Mouse (Mus musculus): ENCODE measurements at regions not wholly inside any gene's neighbourhood (a gene's known extent, or its start where the extent isn't known, plus 50 kb on each side); places are given as distances from the start of the nearest gene placed in this dataset.

GRCm38 (mm10) chr14:25050674-25051251, 408.2 kb upstream of the Zmiz1 start:
- Histone ChIP-seq H3K9me3 (no peaks in the 10 kb centered on the region), H3K4me2 (no peak overlapping the region), H3K4me3 (no peak overlapping the region), H3K36me3 (no peaks in the 10 kb centered on the region), H3K4me1 (peaks cover 35% of the 10 kb centered on the region), H3K27ac (peak overlapping the region; percentile 74; the same call in 1 of the 2 replicates), H3K9ac (no peak overlapping the region), H3K27me3 (no peaks in the 10 kb centered on the region)
- WGBS: 55% methylated on average over 12 of the region's 12 CpGs
- ATAC-seq (ENCODE audit: insufficient number of reproducible peaks, insufficient read depth, low FRiP score, low TSS enrichment, low read depth): no peak

GRCm38 (mm10) chr14:25052175-25052574, 406.8 kb upstream of the Zmiz1 start:
- Histone ChIP-seq H3K4me1 (peaks cover 34% of the 10 kb centered on the region), H3K4me3 (no peak overlapping the region), H3K4me2 (no peak overlapping the region), H3K27ac (peak overlapping the region; percentile 74), H3K27me3 (no peaks in the 10 kb centered on the region), H3K36me3 (no peaks in the 10 kb centered on the region), H3K9ac (no peak overlapping the region; the same call in 1 of the 2 replicates), H3K9me3 (no peaks in the 10 kb centered on the region)
- peak; percentile 32; the same call in 1 of the 2 replicates for ATAC-seq (ENCODE audit: insufficient number of reproducible peaks, insufficient read depth, low FRiP score, low TSS enrichment, low read depth)
- WGBS: 25% methylated on average over 9 of the region's 9 CpGs

GRCm38 (mm10) chr14:25059351-25059750, 399.6 kb upstream of the Zmiz1 start:
- H3K27ac ChIP-seq: no peak overlapping the region

GRCm38 (mm10) chr14:25060285-25060684, 398.7 kb upstream of the Zmiz1 start:
- Histone ChIP-seq H3K9ac (no peak overlapping the region), H3K4me3 (no peak overlapping the region), H3K27me3 (no peaks in the 10 kb centered on the region), H3K36me3 (no peaks in the 10 kb centered on the region), H3K27ac (no peak overlapping the region), H3K4me2 (no peak overlapping the region), H3K9me3 (no peaks in the 10 kb centered on the region), H3K4me1 (peaks cover 41% of the 10 kb centered on the region)
- 88% methylated on average over 7 of the region's 7 CpGs for WGBS
- no peak for ATAC-seq (ENCODE audit: insufficient number of reproducible peaks, insufficient read depth, low FRiP score, low TSS enrichment, low read depth)

More at GRCm38 (mm10) chr14:25059351-25059750, 399.6 kb upstream of the Zmiz1 start:
- H3K27me3 ChIP-seq: no peaks in the 10 kb centered on the region
- H3K4me3 ChIP-seq: no peak overlapping the region
- H3K4me2 ChIP-seq: no peak overlapping the region
- no peaks in the 10 kb centered on the region for H3K36me3 ChIP-seq
- peaks cover 32% of the 10 kb centered on the region for H3K4me1 ChIP-seq
- no peak for ATAC-seq (ENCODE audit: insufficient number of reproducible peaks, insufficient read depth, low FRiP score, low TSS enrichment, low read depth)
- 35% methylated on average over 7 of the region's 7 CpGs for WGBS
- H3K9me3 ChIP-seq: no peaks in the 10 kb centered on the region
- H3K9ac ChIP-seq: no peak overlapping the region

- no peaks in the 10 kb centered on the region for H3K36me3 ChIP-seq
- H3K27me3 ChIP-seq: no peaks in the 10 kb centered on the region
- H3K4me2 ChIP-seq: no peak overlapping the region
- no peak overlapping the region for H3K9ac ChIP-seq
- no peaks in the 10 kb centered on the region for H3K9me3 ChIP-seq
- H3K4me1 ChIP-seq: peaks cover 62% of the 10 kb centered on the region
- no peak overlapping the region for H3K27ac ChIP-seq
- no peak for ATAC-seq (ENCODE audit: insufficient number of reproducible peaks, insufficient read depth, low FRiP score, low TSS enrichment, low read depth)
- 64% methylated on average over 5 of the region's 5 CpGs for WGBS
- no peak overlapping the region for H3K4me3 ChIP-seq
Observed at GRCm38 (mm10) chr14:25063090-25063489, 395.9 kb upstream of the Zmiz1 start.

GRCm38 (mm10) chr14:25064190-25064947, 394.6 kb upstream of the Zmiz1 start:
- no peak overlapping the region for H3K4me2 ChIP-seq
- peaks cover 56% of the 10 kb centered on the region for H3K4me1 ChIP-seq
- no peaks in the 10 kb centered on the region for H3K36me3 ChIP-seq
- H3K9ac ChIP-seq: peak overlapping the region; percentile 12; the same call in 1 of the 2 replicates
- no peak for ATAC-seq (ENCODE audit: insufficient number of reproducible peaks, insufficient read depth, low FRiP score, low TSS enrichment, low read depth)
- peak overlapping the region; percentile 57 for H3K27ac ChIP-seq
- no peaks in the 10 kb centered on the region for H3K27me3 ChIP-seq
- no peaks in the 10 kb centered on the region for H3K9me3 ChIP-seq
- 20% methylated on average over 8 of the region's 8 CpGs for WGBS
- H3K4me3 ChIP-seq: no peak overlapping the region

GRCm38 (mm10) chr14:25067435-25067834, 391.6 kb upstream of the Zmiz1 start:
- H3K4me2 ChIP-seq: no peak overlapping the region
- WGBS: 53% methylated on average over 5 of the region's 5 CpGs
- peaks cover 66% of the 10 kb centered on the region for H3K4me1 ChIP-seq
- no peak overlapping the region for H3K4me3 ChIP-seq
- H3K9me3 ChIP-seq: no peaks in the 10 kb centered on the region
- ATAC-seq (ENCODE audit: insufficient number of reproducible peaks, insufficient read depth, low FRiP score, low TSS enrichment, low read depth): no peak
- no peak overlapping the region for H3K27ac ChIP-seq
- no peak overlapping the region for H3K9ac ChIP-seq
- H3K36me3 ChIP-seq: no peaks in the 10 kb centered on the region
- no peaks in the 10 kb centered on the region for H3K27me3 ChIP-seq

- Histone ChIP-seq H3K9ac (no peak overlapping the region), H3K4me3 (no peak overlapping the region), H3K4me2 (no peak overlapping the region), H3K27me3 (no peaks in the 10 kb centered on the region), H3K9me3 (no peaks in the 10 kb centered on the region), H3K27ac (no peak overlapping the region), H3K4me1 (peaks cover 62% of the 10 kb centered on the region), H3K36me3 (no peaks in the 10 kb centered on the region)
- 59% methylated on average over 8 of the region's 8 CpGs for WGBS
- no peak for ATAC-seq (ENCODE audit: insufficient number of reproducible peaks, insufficient read depth, low FRiP score, low TSS enrichment, low read depth)
Observed at GRCm38 (mm10) chr14:25068430-25068829, 390.6 kb upstream of the Zmiz1 start.

GRCm38 (mm10) chr14:25073143-25073542, 385.8 kb upstream of the Zmiz1 start:
- Histone ChIP-seq H3K4me3 (no peak overlapping the region), H3K27me3 (no peaks in the 10 kb centered on the region), H3K36me3 (no peaks in the 10 kb centered on the region), H3K9ac (no peak overlapping the region), H3K4me1 (peaks cover 18% of the 10 kb centered on the region), H3K27ac (no peak overlapping the region), H3K4me2 (no peak overlapping the region), H3K9me3 (no peaks in the 10 kb centered on the region)
- no peak for ATAC-seq (ENCODE audit: insufficient number of reproducible peaks, insufficient read depth, low FRiP score, low TSS enrichment, low read depth)
- WGBS: 39% methylated on average over 5 of the region's 5 CpGs

GRCm38 (mm10) chr14:25074022-25074800, 384.8 kb upstream of the Zmiz1 start:
- no peak overlapping the region for H3K4me2 ChIP-seq
- no peak for ATAC-seq (ENCODE audit: insufficient number of reproducible peaks, insufficient read depth, low FRiP score, low TSS enrichment, low read depth)
- H3K27ac ChIP-seq: no peak overlapping the region
- 0 out of 2 replicates have a peak, but pooled peaks cover 14% of the 10 kb centered on the region for H3K4me1 ChIP-seq
- no peak overlapping the region for H3K9ac ChIP-seq
- H3K4me3 ChIP-seq: no peak overlapping the region
- 88% methylated on average over 9 of the region's 9 CpGs for WGBS
- H3K27me3 ChIP-seq: no peaks in the 10 kb centered on the region
- no peaks in the 10 kb centered on the region for H3K36me3 ChIP-seq
- no peaks in the 10 kb centered on the region for H3K9me3 ChIP-seq

GRCm38 (mm10) chr14:25074891-25075290, 384.1 kb upstream of the Zmiz1 start:
- H3K27me3 ChIP-seq: no peaks in the 10 kb centered on the region
- H3K36me3 ChIP-seq: no peaks in the 10 kb centered on the region
- no peak overlapping the region for H3K27ac ChIP-seq
- no peak overlapping the region for H3K4me3 ChIP-seq
- no peak for ATAC-seq (ENCODE audit: insufficient number of reproducible peaks, insufficient read depth, low FRiP score, low TSS enrichment, low read depth)
- WGBS: 88% methylated on average over 5 of the region's 5 CpGs
- H3K4me1 ChIP-seq: 0 out of 2 replicates have a peak, but pooled peaks cover 7% of the 10 kb centered on the region
- no peak overlapping the region for H3K9ac ChIP-seq
- H3K9me3 ChIP-seq: no peaks in the 10 kb centered on the region
- H3K4me2 ChIP-seq: no peak overlapping the region

All from embryonic facial prominence, embryonic 13.5 days (tissue).